Mouse (Mus musculus): ENCODE results near the gene Cyp2c68. TPM values are rescaled to one million over a fixed set of nuclear protein-coding genes. Genes with fewer than 3 reads are reported as not detected.
"Not testable (repeated sequence)": the region's sequence is repeated elsewhere in the genome, so short reads cannot be mapped to it uniquely, and the experiment has no call there.

Cyp2c68 gene
- total RNA-seq (2015; ENCODE audit: low replicate concordance) = not detected in 2 replicates
- not detected in 2 replicates for total RNA-seq (2017; ENCODE audit: low replicate concordance)

- no peak for ATAC-seq (replicated peaks; ENCODE audit: low FRiP score, poor library complexity, severe bottlenecking)
These were observed at the start of gene Cyp2c68 for GRCm38 (mm10) chr19:39740920-39741319. Gene Cyp2c68 (minus strand): TSS chr19:39741054.

- ATAC-seq (replicated peaks; ENCODE audit: low FRiP score, poor library complexity, severe bottlenecking) = not testable (repeated sequence)
These were observed 44.6 kb upstream of the Cyp2c68 start for GRCm38 (mm10) chr19:39785458-39785857.

GRCm38 (mm10) chr19:39745357-39745756 lies 4.5 kb upstream of the Cyp2c68 start:
- no peak for ATAC-seq (replicated peaks; ENCODE audit: low FRiP score, poor library complexity, severe bottlenecking)

- ATAC-seq (replicated peaks; ENCODE audit: low FRiP score, poor library complexity, severe bottlenecking) = not testable (repeated sequence)
These were observed 3.5 kb upstream of the Cyp2c68 start for GRCm38 (mm10) chr19:39744361-39744760.

GRCm38 (mm10) chr19:39711116-39711515 lies 29.7 kb downstream of the Cyp2c68 start:
- ATAC-seq (replicated peaks; ENCODE audit: low FRiP score, poor library complexity, severe bottlenecking) = not testable (repeated sequence)

GRCm38 (mm10) chr19:39665650-39666049 lies 75.2 kb downstream of the Cyp2c68 start:
- ATAC-seq (replicated peaks; ENCODE audit: low FRiP score, poor library complexity, severe bottlenecking) = not testable (repeated sequence)

- no peak for ATAC-seq (replicated peaks; ENCODE audit: low FRiP score, poor library complexity, severe bottlenecking)
These were observed 88.5 kb downstream of the Cyp2c68 start for GRCm38 (mm10) chr19:39652381-39652780.

GRCm38 (mm10) chr19:39648938-39649337 lies 91.9 kb downstream of the Cyp2c68 start, which contains the start of gene Cyp2c67:
Gene Cyp2c67 (minus strand): TSS chr19:39649051.
- no peak for ATAC-seq (replicated peaks; ENCODE audit: low FRiP score, poor library complexity, severe bottlenecking)

- no peak for ATAC-seq (replicated peaks; ENCODE audit: low FRiP score, poor library complexity, severe bottlenecking)
These were observed 93.3 kb downstream of the Cyp2c68 start for GRCm38 (mm10) chr19:39647519-39647918.

- not testable (repeated sequence) for ATAC-seq (replicated peaks; ENCODE audit: low FRiP score, poor library complexity, severe bottlenecking)
These were observed 96.3 kb downstream of the Cyp2c68 start for GRCm38 (mm10) chr19:39644551-39644950.

Other genes starting within 250 kb of the Cyp2c68 start
- gene Cyp2c39, start 230.2 kb downstream of the Cyp2c68 start, total RNA-seq (2015; ENCODE audit: low replicate concordance) = not detected in 2 replicates
- gene Cyp2c39, start 230.2 kb downstream of the Cyp2c68 start, total RNA-seq (2017; ENCODE audit: low replicate concordance) = not detected in 2 replicates
- gene Cyp2c67, start 92.0 kb downstream of the Cyp2c68 start, total RNA-seq (2015; ENCODE audit: low replicate concordance) = not detected in 2 replicates
- not detected in 2 replicates for gene Cyp2c67, start 92.0 kb downstream of the Cyp2c68 start, total RNA-seq (2017; ENCODE audit: low replicate concordance)
- gene Cyp2c40, start 71.8 kb upstream of the Cyp2c68 start, total RNA-seq (2015; ENCODE audit: low replicate concordance) = not detected in 2 replicates
- not detected in 2 replicates for gene Cyp2c40, start 71.8 kb upstream of the Cyp2c68 start, total RNA-seq (2017; ENCODE audit: low replicate concordance)
- gene Cyp2c69, start 145.7 kb upstream of the Cyp2c68 start, total RNA-seq (2015; ENCODE audit: low replicate concordance) = not detected in 2 replicates
- not detected in 2 replicates for gene Cyp2c69, start 145.7 kb upstream of the Cyp2c68 start, total RNA-seq (2017; ENCODE audit: low replicate concordance)

All from erythroid progenitor cell, adult 5-6 weeks (primary cell).